Mouse (Mus musculus) right cerebral cortex, postnatal 36 days (tissue): ENCODE data around the gene Ngfr.

Experiments used
- DNase-seq, 2 experiments: peaks; one replicate each; pipeline ENCODE4 v3.0.0; 2022; ENCODE audit warnings: low spot score in 2 of 2, mixed read lengths in 1 of 2

Gene Ngfr

DNA sequence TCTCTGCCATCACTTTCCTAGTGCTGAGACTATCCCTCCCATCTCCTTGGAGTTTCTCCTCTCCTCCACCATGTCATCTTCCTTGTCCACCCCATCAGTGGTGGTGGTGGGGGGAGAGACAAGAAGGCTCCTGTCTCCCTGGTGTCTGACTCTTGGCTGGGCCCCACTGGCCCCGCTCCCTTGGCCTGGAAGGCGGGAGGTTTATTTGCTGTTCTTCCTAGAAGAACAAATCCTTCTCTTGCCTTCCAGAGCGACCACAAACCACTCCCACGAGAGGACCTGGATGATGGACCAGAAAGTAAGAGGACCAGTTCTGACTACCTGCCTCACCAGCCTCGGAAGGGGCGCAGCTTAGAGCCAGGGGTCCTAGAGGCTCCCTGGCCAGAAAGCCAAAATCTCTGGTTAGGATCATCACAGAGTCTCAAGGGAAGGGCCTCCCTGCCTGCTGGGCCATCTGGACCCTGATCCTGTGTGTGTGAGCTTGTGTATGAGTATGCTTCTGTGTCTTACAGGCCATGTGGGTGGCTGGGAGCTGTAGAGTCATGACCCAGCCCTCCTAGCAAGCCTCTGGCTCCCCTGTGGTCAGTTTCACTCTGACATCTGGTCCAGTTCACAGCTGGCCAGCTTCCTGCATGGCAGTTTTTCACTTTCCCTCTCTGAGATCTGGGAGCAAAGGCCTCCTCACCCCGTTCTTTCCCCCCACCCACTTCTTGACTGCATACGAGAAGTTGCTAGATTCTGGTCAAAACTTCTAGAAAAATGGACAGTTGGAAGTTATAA lies 19.4 kb downstream of the Ngfr start:
- DNase-seq = no peak

DNA sequence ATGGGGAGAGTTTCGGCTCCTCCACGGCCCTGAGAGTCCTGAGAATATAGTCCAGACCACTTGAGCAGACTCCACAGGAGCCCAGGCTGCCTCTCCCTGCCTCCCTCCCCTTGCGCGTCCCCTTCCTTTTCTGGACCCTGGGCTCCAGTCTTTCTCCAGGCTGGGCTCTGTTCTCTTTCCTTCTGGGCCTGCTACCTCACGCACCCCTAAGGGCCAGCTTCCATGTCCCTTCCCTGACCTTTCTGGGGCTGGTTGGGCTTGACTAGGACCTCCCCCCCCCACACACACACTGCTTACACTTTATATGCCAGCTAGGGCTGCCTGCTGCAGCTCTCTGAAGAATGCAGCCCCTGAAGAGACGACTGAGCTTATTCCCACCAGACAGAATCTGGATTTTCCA lies 20.2 kb downstream of the Ngfr start:
- no peak for DNase-seq

DNA sequence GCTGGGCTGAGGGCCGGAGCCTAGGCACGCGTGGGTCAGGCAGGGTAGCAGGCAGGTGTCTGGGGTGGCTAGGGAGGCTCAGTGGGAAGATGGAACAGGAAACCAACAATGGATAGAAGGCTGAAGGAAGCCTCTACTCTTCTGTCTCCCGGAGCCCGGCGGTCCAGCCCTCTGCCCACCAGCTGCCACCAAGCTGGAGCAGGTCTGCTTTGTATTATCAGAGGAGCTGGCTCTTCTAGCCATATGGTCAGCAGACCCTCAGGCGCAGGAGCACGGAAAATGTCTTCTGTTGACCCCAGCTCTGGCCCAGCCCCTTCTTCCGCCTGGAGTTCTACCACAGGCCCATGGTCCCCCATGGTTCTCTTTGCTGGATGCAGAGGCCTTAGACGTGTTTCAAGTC lies 22.2 kb downstream of the Ngfr start:
- no peak for DNase-seq

DNA sequence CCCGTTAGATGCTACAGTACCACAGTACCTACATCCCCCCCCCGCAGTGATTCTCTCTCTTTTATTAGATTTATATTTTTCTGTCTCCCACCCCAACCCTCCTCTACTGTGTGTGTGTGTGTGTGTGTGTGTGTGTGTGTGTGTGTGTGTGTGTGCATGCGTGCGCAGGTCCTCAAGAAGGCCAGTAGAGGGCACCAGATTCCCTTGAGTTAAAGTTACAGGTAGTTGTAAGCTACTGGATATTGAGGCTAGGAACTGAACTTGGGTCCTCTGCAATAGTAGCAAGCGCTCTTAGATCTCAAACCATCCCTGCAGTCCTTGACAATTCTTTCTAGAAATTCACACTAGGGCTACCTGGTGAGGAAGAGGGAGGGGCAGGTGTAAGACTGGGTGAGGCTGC lies 23.7 kb downstream of the Ngfr start:
- DNase-seq = no peak

DNA sequence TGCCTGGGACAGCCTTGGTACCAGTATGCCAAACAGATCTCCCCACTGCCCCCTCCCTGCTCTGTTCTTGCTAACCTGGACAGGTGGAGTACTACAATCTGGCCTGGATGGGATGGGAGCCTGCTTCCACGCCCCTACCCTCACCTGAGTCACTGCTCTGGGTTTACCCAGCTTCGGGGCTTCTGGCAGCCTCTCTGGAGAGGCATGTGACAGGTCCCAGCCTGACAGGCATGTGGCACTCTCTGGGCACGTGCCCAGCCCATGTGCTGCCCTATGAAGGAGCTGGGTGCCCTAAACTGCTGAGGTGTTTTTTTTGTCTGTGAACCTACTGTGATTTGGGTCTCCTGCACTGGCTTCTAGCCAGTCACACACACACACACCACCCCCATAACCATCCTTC lies 26.8 kb downstream of the Ngfr start:
- no peak for DNase-seq

DNA sequence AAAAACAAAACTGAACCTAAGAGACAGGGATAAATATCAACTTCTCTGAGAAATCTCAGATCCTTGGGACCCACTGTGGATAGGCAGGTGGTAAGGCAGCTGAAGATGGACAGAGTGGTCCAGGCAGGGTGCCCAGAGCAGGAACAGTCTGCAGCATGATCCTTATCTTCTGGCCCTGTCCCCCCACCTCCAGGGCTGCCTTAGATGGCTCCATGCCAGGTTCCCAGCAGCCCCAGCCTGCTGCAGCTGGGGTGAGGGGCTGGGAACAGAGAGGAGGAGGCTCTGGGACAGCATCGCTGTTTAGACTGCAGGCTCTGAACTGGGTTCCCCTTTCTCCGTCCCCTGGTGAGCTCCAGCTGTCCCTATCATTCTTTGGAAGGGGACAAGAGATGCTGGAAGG lies 27.8 kb downstream of the Ngfr start:
- DNase-seq = no peak

DNA sequence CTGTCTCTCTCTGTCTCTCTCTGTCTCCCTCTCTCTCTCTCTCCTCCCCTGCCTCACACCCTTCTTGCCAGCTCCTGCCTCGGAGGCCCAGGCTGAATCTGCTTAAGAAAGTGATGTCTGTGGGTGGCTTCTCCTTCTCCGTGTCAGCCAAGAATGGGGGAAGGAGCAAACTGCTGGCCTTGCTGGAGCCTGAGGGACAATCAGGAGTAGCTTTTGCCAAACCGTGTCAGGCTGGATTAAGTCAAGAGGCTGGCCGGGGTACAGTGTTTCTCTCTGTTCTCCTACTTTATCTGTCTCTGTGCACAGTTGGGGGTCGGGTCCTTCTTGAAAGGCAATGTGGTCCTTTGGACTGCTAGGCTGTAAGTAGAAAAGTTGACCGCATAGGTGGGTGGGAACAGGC lies 29.8 kb downstream of the Ngfr start:
- no peak for DNase-seq

DNA sequence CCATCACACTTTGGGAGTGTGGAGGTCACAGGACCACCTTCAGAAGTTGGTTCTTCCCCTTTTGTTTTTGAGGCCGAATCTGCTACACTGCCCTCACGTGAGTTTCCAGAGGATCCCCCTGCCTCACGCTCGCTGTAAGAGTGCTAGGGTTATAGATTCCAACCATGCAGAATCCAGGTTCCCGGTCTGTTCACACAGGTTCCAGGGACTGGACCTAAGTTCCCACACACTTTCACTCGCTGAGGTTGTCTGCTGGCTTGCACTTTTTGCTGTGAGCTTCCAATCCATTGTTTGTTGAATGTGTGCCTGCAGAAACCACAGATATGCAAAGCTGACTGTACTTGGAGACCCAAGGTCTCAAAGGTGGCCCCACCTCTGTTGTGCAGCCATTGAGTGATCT lies 30.5 kb downstream of the Ngfr start:
- DNase-seq = no peak

DNA sequence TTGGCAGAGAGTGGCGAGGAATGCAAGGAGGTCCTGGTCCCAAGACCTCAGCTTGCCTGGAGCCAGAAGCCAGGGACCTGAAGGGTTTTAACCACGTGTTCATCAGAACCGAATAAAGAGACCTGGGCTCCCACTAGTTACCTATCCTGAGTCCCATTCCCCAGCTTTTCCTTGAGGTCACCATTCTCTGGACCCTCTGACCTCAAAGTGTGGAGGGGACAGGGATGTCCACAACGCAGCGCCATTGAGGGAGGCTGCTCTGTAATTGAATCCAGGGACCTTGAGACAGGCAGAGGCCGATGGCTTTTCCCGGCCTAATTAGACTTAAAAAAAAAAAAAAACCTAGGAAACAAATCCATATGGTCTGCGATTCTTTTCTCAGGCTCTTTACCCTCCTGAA lies 32.3 kb downstream of the Ngfr start:
- no peak for DNase-seq

DNA sequence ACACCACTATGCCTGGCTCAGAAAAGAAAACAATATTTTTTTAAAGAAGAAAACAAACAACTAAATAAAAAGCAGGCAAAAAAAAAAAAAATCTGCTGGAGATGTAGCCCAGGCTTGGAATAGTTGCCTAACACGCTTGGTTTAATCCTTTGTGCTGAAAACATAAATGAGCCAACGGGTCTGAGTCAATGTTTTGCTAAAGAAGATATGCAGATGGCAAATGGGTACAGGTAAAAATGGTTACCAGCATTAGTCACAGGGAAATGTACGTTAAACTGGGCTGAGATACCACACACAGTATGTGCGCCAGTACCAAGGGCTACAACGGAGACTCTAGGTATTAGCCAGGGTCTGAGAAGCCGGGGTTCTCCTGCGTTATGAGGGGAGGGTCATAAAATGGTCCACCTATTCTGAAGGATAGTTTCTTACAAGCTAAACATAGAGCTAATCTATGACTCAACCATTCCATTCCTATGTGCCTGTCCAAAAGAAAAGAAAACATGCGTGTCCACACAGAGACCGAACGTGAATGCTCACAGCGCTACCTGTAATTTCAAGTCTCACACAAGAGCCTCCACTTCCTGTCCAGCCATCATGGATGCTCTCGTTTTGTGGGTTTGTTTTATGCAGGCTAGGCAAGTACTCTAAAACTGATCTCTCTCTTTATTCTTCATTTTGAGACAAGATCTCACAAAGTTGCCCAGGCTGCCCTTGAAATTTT lies 37.1 kb downstream of the Ngfr start:
- DNase-seq = no peak

DNA sequence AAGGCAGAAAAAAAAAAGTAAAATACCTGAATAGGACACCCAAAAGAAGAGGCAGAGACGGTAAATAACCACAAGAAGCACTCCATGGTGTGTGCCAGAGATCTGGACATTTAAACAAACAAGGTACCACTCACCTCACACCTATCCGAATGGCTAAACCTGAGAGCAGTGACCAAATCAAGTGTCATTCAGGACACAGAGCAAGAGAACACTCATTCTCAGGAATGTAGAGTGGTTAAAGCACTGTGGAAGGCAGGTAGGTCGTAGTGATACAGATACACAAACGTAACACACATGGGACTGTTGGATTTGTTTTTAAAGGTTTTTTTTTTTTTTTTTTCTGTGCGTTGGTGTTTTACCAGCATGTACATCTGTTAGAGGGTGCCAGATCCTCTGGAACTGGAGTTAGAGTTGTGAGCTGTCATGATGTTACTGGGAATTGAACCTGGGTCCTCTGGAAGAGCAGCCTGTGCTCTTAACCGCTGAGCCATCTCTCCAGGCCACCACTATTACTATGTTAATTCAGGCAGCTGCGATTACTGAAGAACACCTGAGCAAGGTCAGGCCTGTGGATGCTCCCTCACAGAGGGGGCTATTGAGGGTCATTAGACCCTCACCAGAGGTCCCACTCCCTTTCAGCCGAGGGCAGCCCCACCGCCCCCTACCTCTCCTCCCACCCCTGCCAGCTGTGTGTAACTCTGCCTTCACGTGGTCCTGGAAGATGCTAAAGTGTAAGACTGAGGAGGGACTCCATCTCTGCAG lies 41.3 kb downstream of the Ngfr start:
- DNase-seq = no peak

DNA sequence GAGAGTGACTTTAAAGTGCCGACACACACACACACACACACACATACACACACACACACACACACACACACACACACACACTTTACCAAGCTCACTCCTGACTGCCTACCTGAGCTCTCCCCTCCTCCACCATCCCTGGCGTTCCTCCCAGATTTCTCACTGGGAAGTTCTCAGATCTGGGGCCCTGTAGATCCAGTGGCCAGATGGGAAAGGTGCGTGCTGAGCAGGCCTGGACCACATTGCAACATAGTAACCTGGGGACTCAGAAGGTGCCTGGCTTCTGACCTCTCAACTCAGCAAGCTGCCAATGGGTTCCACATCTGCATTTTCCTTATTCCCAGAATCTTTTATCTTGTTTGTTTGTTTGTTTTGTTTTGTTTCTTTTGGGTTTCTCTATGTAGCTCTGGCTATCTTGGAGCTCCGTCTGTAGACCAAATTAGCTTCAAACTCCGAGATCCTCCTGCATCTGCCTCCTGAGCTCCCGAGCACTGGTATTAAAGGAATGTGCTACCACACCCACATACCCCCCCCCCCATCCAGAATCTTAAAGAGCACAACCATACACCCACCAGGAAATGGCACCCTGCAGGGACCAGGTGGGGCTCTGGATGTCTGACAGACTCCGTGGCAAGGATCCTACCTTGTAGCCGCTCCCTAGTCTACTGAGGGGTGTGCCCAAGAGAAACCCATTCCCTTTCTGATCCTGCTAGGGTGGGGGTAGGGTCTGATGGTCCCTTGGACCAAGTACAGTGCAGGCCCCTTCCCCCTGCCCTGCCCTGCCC lies 42.8 kb downstream of the Ngfr start:
- no peak for DNase-seq

DNA sequence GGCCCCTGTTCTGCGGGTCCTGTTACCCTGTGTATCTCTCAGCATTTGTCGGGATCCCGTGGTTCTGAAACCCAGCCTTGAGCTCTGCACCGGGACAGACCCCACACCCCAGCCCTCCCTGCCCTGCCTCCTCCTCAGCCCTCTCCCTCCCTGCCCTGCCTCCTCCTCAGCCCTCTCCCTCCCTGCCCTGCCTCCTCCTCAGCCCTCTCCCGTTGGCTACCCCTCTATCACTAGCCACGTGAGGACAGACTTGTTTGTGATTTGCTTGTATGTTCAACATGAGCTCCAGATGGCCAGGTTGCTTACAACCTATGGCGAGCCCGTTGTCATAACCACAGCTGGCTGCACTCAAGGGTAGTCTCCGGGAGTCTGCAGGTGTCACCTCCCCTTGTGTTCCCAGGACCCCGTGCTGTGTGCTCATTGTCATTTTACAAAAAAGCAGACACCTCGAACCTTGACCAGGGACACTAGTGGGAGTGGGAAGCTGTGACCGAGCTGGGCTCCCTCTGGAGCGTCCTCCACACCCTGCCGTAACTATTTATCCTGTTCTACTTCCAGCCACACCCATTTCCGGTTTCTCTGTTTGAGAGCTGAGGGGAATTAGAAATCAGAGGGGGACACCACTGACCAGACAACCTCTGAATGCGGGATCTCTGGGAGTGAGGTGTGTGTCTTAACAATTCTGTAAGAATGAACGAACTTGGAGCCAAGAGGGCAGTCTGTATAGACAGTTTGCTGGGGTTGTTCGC lies 46.7 kb downstream of the Ngfr start:
- DNase-seq = no peak

DNA sequence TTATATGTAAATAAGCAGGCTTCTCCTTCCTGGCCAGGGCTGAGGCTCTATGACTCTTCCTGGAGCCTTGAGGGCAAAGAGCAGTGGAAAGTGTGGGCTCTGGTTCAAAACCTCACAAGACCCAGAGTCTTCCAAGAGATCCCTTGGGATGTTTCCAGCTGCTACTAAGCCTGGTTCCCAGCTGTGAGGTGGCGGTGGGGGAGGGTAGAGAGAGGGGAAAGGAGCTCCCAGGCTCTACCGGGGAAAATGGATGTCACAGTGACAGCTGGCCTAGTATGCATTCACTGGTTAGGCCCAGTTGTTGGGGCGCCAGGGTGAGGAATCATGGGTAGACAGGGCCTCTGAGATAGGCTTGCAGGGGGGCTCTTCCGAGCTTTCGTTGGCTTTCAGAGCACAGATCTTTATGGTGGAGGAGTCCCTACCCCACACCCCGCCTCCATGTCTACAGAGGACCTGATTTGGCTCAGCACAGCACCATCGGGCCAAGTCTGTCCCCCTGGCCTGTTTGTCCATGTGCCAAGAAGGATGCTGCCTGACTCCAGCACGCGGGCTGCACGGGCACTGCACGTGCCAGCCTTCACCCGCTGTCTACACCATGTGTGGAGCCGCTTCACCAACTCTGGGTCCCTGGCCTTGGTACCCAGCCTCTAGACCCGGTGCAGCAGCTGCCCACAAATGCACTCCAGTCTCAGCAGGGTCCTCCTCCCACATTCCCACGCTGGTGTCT lies 49.0 kb downstream of the Ngfr start:
- no peak for DNase-seq

DNA sequence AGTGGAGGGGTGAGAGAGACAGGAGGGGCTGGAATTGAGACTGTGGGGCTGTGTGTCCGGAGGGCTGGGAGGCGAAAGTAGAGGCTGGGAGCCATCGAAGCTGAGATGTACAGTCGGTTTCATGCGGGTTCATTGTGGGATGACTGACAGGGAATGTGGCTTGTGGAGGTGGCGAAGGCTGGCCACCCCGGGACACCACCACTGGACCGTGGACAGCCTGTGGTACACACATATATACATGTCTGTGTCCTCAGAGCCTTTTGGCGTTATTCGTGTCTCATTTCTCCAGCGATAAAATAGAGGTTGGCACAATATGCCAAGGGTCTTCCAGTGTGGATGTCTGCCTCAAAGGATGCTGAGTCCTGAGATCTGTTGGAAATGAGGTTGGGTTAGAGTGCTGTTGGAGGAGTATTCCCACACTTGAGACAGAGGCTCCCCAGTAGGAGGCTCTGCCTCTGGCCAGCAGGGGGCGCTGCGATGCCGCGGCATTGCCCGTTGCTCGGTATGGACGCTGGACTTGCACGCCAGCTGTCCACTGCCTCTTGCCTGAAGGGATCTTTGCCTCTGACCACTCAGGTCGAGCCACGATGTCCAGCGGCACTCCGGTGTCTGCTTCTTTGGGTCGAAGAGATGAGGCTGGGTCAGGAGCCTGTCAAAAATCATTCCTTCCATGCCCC lies 53.9 kb downstream of the Ngfr start:
- peak; percentile 69 to 73 for DNase-seq

DNA sequence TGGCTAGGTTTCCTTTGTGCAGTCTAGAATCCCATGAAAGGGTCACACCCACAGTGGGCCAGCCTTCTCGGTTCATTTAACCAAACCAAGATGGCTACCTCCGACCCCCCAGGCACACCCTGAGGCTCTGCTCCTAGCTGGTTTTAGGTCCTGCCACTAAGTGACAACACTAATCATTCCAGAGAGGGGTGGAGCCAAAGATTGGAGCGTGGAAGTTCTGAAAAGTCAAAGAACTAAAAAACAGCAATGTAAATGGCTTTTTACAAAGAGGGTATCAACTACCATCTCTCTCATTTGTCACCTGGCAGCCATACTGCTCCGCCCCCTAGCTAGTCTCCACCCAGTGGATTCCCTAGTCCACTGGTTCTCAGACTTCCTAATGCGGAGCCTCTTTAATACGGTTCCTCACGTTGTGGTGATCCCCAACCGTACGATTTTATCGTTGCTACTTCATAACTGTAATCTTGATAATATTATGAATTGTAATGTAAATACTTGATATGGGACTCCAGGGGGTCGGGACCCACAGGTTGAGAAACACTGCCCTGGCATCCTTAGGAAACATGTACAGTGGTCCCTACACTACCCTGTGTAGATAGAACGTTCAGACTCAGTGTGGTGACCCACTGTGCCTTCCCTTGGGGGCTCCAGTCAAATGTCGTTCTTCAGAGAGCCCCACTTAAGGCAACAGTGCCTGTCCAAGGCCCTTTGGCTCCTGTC lies 55.0 kb downstream of the Ngfr start:
- no peak for DNase-seq

DNA sequence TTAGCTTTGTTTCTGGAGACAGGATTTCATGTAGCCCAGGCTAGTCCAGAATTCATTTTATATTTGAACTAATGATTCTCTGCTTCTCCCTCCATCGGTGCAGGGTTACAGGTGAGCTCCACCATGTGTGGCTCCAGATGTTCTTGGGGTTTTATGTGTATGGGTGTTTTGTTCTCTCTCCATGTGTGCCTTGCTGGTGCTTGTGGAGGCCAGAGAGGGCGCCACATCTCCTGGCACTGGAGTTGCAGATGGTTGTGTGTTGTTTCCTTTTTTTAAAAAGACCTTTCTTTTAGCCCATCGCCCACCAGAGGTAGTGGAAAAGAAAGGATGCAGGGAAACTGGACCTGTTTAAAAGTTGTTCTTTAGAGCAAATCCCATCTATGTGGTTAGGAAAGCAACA lies 59.3 kb downstream of the Ngfr start:
- DNase-seq = no peak

DNA sequence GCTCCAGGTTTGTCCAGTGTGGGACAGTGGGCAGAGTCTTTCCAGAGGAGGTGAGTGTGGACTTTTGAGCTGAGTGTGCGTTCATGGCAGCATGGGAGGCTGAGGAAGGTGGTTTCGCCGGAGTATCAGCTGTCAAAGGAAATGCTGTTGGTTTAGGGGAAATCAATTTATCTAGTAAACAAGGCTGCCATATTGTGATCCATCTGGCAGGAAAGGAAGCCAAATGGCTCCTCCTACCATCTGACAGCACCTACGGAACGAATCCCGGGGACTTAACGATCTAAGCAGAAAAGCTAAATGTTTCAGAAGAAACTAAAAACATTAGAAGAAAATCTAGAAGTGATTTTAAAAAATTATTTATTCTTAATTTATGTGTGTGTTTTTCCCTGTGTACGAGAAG lies 60.2 kb downstream of the Ngfr start:
- DNase-seq = no peak

DNA sequence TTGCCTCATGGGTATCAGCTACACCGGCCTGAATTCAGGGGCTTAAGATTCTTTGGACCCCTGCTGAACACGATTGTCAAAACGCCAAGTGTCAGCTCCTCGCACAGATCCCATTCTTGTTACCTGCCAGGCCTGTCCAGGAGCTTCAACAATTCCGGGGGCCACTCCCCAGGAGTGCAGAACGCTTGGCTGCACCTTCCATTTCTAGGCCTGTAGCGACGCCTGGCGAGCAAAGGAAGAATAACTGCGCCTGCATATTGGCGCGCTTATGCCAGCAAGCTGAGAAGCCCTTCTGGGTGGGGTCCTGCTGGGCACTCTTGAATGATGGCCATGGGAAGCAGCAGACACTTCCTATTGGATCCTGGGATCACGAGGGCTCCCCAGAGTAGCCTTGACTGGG lies 66.0 kb downstream of the Ngfr start:
- peak; percentile 56 to 65 for DNase-seq
